Mouse (Mus musculus) spleen, postnatal 0 days (tissue): Measurements from ENCODE around the gene Serpinb7. TPM values are rescaled to one million over a fixed set of nuclear protein-coding genes. Genes with fewer than 3 reads are reported as not detected.

ENCODE experiments used
- polyA plus RNA-seq: library from polyadenylated mRNA; unstranded; fragments of >200 nt; fragmentation: Nextera tagmentation; extraction: Ambion mirVana; gene quantifications from 2 replicates; pipeline ENCODE4 v1.2.1, GENCODE M21; 2015

The Serpinb7 gene
- not detected in 2 replicates for polyA plus RNA-seq

GRCm38 (mm10) chr1:107399355-107399754, at the start of gene Serpinb7:
Gene Serpinb7, plus strand, starts transcription at chr1:107399655.

GRCm38 (mm10) chr1:107360898-107361297, 38.6 kb upstream of the Serpinb7 start, which contains the start of gene Serpinb11:
Gene Serpinb11, plus strand, starts transcription at chr1:107361198.

Other genes starting within 250 kb of the Serpinb7 start
- gene Serpinb3b, start 121.3 kb upstream of the Serpinb7 start, polyA plus RNA-seq, result not detected in 2 replicates
- not detected in 2 replicates for gene Serpinb3c, start 121.3 kb upstream of the Serpinb7 start, polyA plus RNA-seq
- not detected in 2 replicates for gene Serpinb11, start 38.5 kb upstream of the Serpinb7 start, polyA plus RNA-seq
- 1.5 and 2.0 TPM in 2 replicates for gene Serpinb2, start 111.8 kb downstream of the Serpinb7 start, polyA plus RNA-seq
- gene Serpinb8, start 190.4 kb downstream of the Serpinb7 start, polyA plus RNA-seq, result 0.80 and 0.93 TPM in 2 replicates